Mouse (Mus musculus) left cerebral cortex, postnatal 4 days (tissue): ENCODE measurements around the gene Srgn. TPM values are rescaled to one million over a fixed set of nuclear protein-coding genes. Genes with fewer than 3 reads are reported as not detected.

Experiments
- DNase-seq: peaks from one replicate; pipeline ENCODE4 v3.0.0-alpha.2; 2022
- intact Hi-C: fragments of 180-260 bp; cut with DNase I; formaldehyde crosslinking; loops from one replicate; pipeline ENCODE4 v1.15.1; 2025
- total RNA-seq, 2 experiments: library from RNA; stranded (reverse); gene quantifications; 2 replicates each; pipeline ENCODE4 v1.2.3; 2021

The Srgn gene
- 1 to 10 TPM; 6.1 to 9.0 TPM for total RNA-seq

DNA sequence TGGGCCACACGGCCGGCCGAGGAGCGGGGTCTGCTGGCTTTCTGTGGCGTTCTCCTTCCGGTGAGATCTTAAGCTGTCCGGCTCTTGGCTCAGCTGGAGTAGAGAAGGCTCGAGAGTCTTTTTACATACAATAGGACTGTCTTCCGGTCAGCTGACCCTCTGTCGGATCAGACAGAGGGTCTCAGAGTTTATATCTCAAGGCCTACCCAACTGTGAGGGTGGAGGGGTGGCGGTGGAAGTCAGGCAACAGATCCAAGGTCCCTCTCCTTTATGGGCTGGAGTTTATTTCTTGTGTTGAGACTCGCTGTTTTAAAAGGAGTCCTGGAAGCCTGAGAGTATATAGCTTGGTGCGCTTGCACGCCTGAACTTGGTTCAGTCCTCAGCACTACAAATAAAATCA, at the start of gene Srgn:
Gene Srgn, minus strand, starts transcription at position 101 of the 400 bp plus-strand sequence.
- intact Hi-C loops, result no loop called here
- DNase-seq, result no peak

DNA sequence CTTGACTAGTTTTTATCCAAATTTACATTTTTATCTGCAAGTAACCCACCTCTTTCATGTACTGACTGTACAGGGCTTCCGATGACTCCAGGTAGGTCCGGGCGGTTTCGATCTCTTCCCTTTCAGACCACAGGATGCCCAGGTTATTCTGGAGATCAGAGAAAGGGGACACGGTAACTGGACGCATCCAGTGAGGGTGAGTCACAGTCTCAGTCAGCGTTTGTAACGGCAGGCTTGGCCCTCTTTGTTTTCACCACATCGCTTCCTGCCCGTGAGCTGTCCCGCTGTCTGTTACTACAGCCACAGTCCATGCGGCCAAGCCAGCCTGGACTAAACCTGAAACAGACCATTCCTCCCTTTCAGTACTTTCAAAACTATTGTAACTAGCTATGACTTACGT, 47.8 kb upstream of the Srgn start:
- intact Hi-C loops, result no loop called here

DNA sequence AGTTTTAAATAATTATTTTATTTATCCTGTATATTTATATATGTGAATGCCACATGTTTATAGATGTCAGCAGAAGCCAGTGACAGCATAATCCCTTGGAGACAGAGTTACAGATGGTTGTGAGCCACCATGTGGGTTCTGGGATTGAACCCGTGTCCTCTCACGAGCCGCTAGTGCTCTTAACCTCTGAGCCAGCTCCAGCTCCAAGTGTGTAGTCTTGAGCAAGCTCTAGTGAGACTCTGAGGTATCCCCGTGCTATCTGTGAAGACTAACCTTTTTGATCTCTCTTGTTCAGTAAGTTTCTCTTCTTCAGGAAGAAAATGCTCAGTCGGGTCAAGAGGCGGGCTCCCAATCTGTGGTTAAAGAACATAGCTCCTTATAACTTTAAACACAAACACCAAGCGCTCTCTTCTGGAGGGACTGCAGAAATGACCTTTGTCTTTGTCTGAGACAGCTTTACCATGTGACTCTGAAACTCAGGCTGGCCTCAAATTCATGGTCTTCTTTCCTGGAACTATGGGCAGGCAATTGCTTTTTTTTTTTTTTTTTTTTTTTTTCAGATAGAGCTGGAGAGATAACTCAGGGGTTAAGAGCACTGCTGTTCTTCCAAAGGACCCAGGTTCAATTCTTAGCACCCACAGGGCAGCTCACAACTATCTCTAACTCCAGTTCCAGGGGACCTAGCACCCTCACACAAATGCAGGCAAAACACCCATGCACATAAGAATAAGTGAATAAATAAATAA, 43.0 kb upstream of the Srgn start:
- no peak for DNase-seq
- intact Hi-C loops, result no loop called here

More for the DNA sequence above, 47.8 kb upstream of the Srgn start:
- no peak for DNase-seq

- DNase-seq, result no peak
- intact Hi-C loops, result no loop called here
Observed at GRCm38 (mm10) chr10:62568861-62569260, 41.6 kb upstream of the Srgn start.

GRCm38 (mm10) chr10:62557736-62558135, 30.5 kb upstream of the Srgn start:
- DNase-seq, result no peak
- intact Hi-C loops, result no loop called here

DNA sequence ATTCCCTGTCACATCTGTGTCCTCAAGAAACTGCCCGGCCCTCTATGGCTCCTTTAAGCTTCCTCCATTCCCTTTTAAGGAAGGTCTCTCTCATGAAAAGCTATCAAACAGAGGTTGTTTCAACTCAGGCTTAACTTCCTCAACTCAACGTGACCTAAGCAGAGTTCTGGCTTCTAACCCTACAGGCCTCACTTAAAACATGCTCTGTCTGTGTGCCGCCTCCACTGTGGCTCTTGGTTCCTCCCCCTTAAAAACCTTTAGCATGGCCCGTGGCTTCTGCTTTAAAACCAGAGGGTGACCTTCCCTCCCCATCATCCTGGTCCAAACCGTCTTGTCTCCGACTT, 29.3 kb upstream of the Srgn start:
- no peak for DNase-seq
- intact Hi-C loops, result no loop called here

- intact Hi-C loops, result no loop called here
- no peak for DNase-seq
Observed at GRCm38 (mm10) chr10:62555705-62556557, 28.7 kb upstream of the Srgn start.

DNA sequence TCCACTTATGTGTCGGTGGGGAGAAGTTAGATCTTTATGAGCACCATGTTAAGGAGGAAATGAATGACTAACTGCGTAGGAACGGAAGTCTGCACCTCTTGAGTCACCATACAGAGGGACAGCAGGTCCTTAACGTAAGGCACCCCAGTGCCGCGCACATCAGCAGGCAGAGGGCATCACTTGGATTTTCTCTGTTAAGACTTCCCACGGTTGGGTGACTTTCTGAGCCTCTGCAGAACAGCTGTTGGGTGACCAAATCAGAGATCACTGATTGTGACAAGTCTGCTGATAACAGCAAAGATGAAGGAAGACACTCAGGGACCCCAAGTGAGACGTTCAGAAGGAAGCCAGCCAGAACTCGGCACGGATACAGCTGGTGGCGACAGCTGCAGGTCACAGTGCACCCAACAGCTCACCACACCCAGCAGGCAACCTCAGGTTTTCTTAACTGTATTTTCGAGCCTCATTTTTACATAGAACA, 26.4 kb upstream of the Srgn start:
- intact Hi-C loops, result no loop called here
- no peak for DNase-seq

DNA sequence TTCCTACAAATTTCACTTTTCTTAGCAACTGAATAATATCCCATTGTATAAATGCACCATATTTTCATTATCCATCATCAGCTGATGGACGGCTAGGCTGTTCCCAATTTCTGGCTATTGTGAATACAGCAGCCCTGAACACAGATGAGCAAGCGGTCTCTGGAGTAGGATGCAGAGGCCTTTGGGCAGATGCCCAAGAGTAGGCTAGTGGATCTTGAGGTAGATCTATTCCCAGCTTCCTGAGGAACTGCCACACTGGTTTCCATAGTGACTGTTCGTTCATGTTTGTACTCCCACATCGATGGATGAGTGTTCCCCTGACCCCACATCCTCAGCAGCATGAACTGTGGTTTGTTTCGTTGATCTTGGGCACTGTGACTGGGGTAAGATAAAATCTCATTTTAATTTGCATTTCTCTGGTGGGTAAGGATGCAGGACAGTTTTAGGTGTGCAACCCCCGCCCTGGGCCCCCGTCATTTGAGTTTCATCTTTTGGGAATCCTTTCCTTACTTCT, 23.6 kb upstream of the Srgn start:
- intact Hi-C loops, result no loop called here
- no peak for DNase-seq

DNA sequence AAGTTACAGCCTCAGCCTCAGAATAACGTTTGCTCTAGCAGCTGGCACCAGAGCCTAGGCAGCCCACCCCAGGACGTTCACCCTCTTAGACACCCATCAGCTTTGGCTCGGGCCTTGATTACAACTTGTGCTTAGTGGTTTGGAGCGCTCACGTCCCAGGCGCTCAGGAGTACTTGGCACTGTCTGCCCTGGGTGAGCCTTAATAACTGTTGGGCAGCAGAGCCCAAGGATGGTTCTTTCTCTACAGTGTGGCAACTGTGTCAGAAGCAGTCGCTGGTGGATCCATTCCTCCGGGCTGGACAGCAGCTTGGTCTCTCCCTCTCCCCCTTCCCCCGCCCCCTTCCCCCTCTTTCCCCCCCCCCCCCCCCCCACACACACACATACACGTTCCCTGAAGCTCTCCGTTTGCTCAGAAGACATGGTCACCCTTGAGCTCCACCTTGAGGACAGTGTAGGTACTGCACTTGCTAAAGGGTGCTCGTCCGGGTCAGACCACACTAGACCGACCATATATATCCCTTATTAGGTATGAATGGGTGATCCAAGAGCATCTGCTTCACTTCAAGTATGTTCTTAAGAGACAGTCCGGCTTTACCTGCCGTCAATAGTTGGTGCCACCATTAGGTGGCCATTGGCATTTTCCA, 22.4 kb upstream of the Srgn start:
- peak; percentile 64 for DNase-seq
- intact Hi-C loops, result loop anchor here (5.0 kb wide), 1 partner anchor 47 kb away; no protein-coding TSS in a partner anchor

DNA sequence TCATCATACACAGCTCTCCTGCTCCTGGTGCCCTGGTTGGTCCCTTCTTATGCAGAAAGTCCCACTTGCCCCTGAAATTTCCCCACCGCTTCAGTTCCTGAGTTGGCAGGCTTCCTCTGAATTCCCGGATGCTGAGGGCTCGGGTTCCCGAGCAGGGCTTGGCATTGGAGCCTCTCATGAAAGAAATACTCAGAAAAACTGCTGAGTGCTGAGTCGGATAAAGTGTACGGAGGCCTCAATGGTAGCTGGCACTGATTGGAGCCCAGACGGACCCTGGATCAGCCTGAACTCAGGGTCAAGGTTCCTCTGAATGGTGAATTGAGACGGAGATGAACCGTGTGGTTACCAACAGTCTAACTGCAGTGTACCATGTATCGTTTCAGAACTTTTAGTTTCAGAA, 19.2 kb upstream of the Srgn start:
- no peak for DNase-seq
- intact Hi-C loops, result loop anchor here (5.0 kb wide), 1 partner anchor 44 kb away; no protein-coding TSS in a partner anchor

- no peak for DNase-seq
- intact Hi-C loops, result loop anchor here (5.0 kb wide), 1 partner anchor 43 kb away; no protein-coding TSS in a partner anchor
Observed at GRCm38 (mm10) chr10:62545759-62546158, 18.5 kb upstream of the Srgn start.

- no peak for DNase-seq
- intact Hi-C loops, result no loop called here
Observed at GRCm38 (mm10) chr10:62544316-62544715, 17.1 kb upstream of the Srgn start.

DNA sequence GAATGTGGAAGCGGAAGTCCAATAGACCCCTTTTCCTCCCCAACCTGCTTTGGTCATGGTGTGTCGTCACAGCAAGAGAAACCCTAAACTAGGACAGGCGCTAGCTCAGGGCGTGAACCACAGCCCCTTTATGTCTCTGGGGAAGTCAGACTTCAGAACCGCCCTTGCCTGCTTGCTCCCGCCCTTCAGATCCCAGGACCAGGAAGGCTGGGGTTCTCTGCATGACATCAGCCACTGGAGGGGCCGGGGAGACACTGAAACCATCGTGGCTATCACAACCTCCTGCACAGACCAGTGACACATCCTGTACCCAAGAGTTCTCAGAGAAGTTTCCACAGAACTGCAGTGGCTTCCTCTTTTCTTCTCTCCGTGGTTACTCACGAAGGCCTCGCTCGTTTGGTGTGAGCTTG, 16.2 kb upstream of the Srgn start:
- intact Hi-C loops, result no loop called here
- no peak for DNase-seq

- intact Hi-C loops, result no loop called here
- DNase-seq, result no peak
Observed at GRCm38 (mm10) chr10:62542928-62543327, 15.7 kb upstream of the Srgn start.

DNA sequence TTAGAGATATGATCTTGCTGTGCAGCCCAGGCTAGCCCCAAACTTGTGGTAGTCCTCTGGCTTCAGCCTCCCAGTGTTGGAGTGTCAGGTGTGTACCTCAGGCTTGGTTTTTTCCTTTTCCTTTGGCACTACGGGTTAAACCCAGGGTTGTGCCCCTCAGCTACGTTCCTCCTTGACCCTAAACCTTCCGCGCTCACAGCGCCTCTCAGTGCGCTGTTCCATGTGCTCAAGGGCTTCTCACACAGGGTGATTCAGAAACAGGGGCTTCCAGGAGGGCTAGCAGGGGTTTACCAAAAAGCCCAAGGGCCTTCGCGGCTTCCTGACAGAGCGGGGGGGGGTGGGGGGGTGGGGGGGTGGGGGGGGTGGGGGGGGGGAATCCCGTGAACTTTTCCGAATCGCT, 15.3 kb upstream of the Srgn start:
- intact Hi-C loops, result no loop called here
- no peak for DNase-seq

DNA sequence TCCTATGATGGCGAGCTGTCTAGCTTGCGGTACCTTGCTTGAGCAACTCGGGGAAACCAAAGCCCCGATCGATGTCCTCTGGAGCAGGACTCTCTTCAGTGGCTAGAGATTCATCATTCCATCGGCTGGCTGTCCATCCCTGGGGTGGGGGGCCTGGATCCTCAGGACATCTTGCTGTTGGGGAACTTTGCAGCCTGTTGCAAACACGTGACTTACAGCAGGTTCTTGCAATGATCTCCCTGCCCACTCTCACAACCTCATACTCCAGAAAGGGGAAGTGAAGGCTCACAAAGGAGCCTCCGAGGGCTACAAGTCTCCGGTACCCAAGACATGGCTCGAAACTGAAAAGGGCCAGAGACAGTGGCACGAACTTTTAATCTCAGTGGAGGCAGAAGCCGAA, 14.2 kb upstream of the Srgn start:
- intact Hi-C loops, result no loop called here

GRCm38 (mm10) chr10:62540800-62541199, 13.5 kb upstream of the Srgn start:
- DNase-seq, result no peak
- intact Hi-C loops, result no loop called here

More for the DNA sequence above, 14.2 kb upstream of the Srgn start:
- no peak for DNase-seq

DNA sequence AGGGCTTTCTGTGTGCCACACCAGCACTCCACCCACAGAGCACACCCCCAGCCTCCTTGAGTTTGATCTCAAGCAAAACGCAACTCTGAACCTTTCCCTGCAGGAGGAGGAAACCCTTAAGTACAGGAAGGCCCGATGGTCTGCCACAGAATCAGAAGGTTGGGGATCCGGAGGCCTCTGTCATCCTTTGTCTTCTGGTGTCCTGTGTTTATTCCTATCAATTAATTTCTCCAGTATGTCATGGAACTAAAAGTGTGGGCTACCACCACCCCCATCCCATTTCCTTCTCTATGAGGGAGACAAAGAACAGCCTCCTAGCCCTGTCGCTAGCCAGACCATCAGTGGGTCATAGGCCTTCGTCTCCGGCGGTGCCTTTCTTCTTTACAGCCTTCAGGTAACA, 7.3 kb upstream of the Srgn start:
- intact Hi-C loops, result no loop called here
- no peak for DNase-seq

DNA sequence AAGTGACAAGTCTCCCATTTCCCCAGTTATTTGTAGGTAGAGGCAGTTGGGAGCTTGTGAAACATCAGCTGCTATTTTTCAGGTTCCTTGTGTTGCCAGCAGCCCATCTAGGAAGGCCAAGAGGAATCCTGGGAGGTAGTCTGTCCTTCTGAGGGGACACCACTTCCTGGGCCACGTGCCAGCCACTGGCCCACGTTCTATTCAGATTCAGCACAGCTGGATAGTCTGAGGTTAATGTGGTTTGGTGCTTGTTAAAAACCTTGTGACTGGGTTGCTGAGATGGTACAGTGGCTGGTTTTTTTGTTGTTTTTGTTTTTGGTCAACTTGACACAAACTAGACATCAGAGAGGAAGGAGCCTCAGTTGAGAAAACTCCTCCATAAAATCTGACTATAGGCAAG, 5.6 kb upstream of the Srgn start:
- DNase-seq, result no peak
- intact Hi-C loops, result no loop called here

- DNase-seq, result no peak
- intact Hi-C loops, result no loop called here
Observed at GRCm38 (mm10) chr10:62530183-62530582, 2.9 kb upstream of the Srgn start.
